Mouse (Mus musculus): ENCODE results near the gene Psmd1.

Psmd1 gene

DNA sequence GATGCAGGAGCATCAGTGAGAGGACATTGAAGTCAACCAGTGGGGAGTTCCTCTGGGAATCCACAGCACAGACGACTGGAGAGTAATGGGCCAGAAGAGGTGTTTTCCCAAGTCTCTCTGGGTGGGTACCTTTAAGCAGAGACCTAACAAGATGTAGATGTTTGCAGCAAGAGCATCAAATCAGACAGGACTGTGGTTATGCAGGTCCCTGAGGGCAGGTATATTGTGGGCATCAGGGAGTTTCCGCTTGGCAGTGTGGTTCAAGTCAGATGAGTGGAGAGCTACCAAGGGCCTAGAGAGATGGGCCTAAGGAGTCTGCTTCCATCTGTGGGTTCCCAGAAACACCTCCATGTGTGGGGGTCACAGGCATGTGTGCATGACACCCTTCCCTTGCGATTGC is 91.9 kb downstream of the Psmd1 start:
- DNase-seq (ENCODE audit: low spot score in 2 of 2): no peak

GRCm38 (mm10) chr1:86156595-86156994 is 92.4 kb downstream of the Psmd1 start:
- no peak for DNase-seq (ENCODE audit: low spot score in 2 of 2)

DNA sequence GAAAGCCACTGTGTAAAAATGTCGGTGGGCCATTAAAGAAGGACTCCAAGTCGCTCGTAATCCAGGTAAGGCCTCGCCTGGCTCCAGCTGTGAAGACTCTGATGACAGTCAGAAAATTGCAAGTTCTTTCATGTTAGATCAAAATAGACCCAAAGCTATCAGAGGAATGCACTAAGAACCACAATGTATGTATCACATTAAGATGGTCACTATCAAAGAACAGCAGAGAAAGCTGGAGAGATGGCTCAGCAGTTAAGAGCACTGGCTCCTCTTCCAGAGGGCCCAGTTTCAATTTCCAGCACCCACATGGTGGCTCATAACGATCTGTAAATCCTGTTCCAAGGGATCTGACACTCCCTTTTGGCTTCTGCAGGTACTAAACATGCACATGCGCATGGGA is 95.9 kb downstream of the Psmd1 start:
- no peak for DNase-seq (ENCODE audit: low spot score in 2 of 2)

DNA sequence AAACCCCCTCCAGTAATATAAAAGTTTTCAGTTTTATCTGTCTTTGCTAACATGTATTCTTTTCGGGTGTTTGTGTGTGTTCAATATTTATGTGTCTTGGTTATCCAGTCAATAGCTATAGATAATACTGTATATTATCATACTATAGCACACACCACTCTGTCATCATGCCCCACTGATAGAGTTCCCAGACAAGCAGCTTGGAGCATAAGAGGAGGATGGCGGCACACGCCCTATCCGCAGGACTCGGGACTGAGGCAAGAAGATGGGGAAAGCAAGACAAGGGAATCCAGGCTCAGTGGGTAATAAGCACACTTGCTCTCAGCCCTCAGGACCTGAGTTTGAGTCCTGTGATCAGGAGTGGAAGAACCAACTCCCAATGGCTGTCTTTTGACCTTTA is 96.3 kb downstream of the Psmd1 start:
- no peak for DNase-seq (ENCODE audit: low spot score in 2 of 2)

DNA sequence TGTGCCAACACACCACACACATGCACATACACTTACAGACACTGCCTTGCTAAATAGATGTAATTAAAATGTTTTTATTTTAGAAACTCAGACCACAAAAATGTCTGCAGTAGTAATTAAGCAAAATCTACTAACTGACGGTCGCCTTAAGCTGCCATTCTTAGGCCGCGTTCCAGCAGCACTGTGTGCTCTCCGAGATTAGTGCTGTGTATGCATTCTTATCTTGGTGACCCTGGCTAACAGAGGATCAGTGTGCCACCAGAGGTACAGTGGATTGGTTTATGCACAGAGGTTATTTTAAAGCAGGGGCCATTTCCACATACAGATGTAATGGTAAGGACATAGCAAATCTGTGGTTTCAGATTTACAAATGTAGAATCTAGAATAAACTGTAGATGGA is 96.9 kb downstream of the Psmd1 start:
- DNase-seq (ENCODE audit: low spot score in 2 of 2): no peak

DNA sequence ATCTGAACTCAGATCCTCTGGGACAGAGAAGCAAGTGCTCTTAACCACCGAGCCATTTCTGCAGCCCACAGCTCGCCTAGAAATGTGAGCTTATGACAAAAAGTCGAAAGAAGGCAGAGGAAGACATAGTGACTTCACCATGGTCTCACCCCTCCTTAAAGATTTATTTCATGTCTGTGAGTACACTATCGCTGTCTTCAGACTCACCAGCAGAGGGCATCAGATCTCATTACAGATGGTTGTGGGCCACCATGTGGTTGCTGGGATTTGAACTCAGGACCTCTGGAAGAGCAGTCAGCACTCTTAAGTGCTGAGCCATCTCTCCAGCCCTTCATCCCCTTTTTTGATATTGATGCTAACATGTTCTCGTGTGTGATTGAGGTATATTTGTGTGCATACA is 110.4 kb downstream of the Psmd1 start:
- no peak for DNase-seq (ENCODE audit: low spot score in 2 of 2)

DNA sequence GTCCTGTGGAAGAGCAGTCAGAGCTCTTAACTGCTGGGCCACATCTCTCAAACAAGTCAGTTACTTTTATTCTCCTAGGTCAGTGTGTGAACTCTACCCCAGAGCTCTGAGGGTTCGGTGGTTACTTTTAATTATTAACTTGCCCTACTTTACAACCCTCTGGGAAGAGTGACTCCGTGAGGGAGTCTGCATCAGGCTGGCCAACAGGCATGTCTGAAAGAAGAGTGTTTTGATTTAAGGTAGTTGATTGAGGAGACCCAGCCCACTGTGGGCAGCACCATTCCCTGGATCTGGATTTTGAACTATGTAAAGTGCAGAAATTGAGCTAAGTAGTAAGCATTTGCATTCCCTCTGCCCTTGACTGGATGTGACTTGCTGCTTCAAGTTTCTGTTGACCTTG is 111.9 kb downstream of the Psmd1 start:
- DNase-seq (ENCODE audit: low spot score in 2 of 2): no peak

DNA sequence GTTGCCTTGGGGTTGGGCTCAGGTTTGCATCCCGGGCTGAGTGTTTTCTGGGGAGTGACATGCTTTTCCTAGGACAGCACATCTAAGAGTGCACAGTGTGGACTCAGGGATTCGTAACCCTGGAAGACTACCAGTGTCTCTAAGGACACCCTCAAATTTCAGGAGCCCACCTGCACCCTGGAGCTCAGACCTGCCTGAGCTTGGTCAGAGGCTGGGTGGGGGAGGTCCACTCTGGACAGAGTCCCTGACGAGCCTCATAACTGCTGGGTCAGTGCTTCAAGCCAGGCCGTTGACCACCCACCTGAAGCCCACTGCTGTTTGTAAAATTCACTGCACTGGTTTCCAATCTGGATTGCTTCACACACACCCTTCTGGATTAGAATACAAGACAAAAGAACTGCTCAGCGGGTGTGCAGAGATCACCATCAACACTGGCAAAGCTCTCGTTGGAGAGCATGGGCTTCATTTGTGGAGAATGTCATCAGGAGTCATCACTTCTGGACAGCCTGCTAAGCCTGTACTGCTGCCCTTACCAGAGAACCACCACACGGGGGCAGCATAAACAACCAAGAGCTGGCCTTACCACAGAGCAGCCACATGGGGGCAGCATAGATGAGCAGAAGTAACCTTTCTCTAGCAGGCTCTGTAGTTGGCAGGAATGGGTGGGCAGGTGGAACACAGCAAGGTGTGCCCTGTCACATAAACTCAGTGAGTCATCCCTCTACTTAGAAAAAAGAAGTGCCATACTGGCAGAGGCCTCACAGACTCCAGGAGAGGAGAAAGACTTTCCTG is 114.5 kb downstream of the Psmd1 start:
- peak; percentile 72 to 75 for DNase-seq (ENCODE audit: low spot score in 2 of 2)

- no peak for DNase-seq (ENCODE audit: low spot score in 2 of 2)
These were observed 118.0 kb downstream of the Psmd1 start for GRCm38 (mm10) chr1:86182004-86182709.

GRCm38 (mm10) chr1:86183577-86184263 is 119.5 kb downstream of the Psmd1 start:
- DNase-seq (ENCODE audit: low spot score in 2 of 2): no peak

- DNase-seq (ENCODE audit: low spot score in 2 of 2): no peak
These were observed 122.6 kb downstream of the Psmd1 start for GRCm38 (mm10) chr1:86186762-86187161.

- DNase-seq (ENCODE audit: low spot score in 2 of 2): no peak
These were observed 123.7 kb downstream of the Psmd1 start for GRCm38 (mm10) chr1:86187856-86188255.

GRCm38 (mm10) chr1:86188271-86188670 is 124.1 kb downstream of the Psmd1 start:
- no peak for DNase-seq (ENCODE audit: low spot score in 2 of 2)
